Mouse (Mus musculus) layer of hippocampus, adult 18-20 months (tissue): ENCODE measurements around the gene Phf13. TPM values are rescaled to one million over a fixed set of nuclear protein-coding genes. Genes with fewer than 3 reads are reported as not detected.
"Not testable (repeated sequence)": the region's sequence is repeated elsewhere in the genome, so short reads cannot be mapped to it uniquely, and the experiment has no call there.

ENCODE experiments used
- DNase-seq, 2 experiments: peaks; one replicate each; pipeline ENCODE4 v3.0.0; 2022; ENCODE audit warnings: low spot score in 2 of 2
- long read RNA-seq: library from polyadenylated mRNA; stranded (forward); transcript quantifications from one replicate; pipeline ENCODE4 v2.0.0, GENCODE M21; 2021
- total RNA-seq, 2 experiments: library from RNA; stranded (reverse); gene quantifications; 2 replicates each; pipeline ENCODE4 v1.2.3; 2021

Phf13 gene
- total RNA-seq, result 10 to 100 TPM; 12.6 to 12.8 TPM
- long read RNA-seq, transcript Phf13-201 (4 exons, 3,205 nt), result major isoform, 17 of 23 reads
- long read RNA-seq, partial matches to known transcripts, result 3 of 23 reads
- long read RNA-seq, other reads (novel, unspliced or antisense), result 3 of 23 reads

- peak; percentile 98 to 100 for DNase-seq
Measured at GRCm38 (mm10) chr4:151996173-151996950, at the start of gene Phf13. Gene Phf13 (minus strand): TSS chr4:151996258.

- DNase-seq, result no peak
Measured at GRCm38 (mm10) chr4:152044609-152045008, 48.6 kb upstream of the Phf13 start.

- DNase-seq, result no peak
Measured at GRCm38 (mm10) chr4:152043171-152043570, 47.1 kb upstream of the Phf13 start.

- no peak for DNase-seq
Measured at GRCm38 (mm10) chr4:152041924-152042641, 46.0 kb upstream of the Phf13 start.

- no peak for DNase-seq
Measured at GRCm38 (mm10) chr4:152039831-152040310, 43.8 kb upstream of the Phf13 start.

GRCm38 (mm10) chr4:152038985-152039830 lies 43.1 kb upstream of the Phf13 start, which contains the start of gene Nol9:
Gene Nol9 (plus strand): TSS chr4:152039321.
- peak; percentile 86 to 92 for DNase-seq

- DNase-seq, result no peak
Measured at GRCm38 (mm10) chr4:152038225-152038984, 42.3 kb upstream of the Phf13 start, which contains the start of gene Tas1r1. Gene Tas1r1 (minus strand): TSS chr4:152038568.

- not testable (repeated sequence) for DNase-seq
Measured at GRCm38 (mm10) chr4:152036464-152036863, 40.4 kb upstream of the Phf13 start.

- no peak for DNase-seq
Measured at GRCm38 (mm10) chr4:152032922-152033321, 36.9 kb upstream of the Phf13 start.

GRCm38 (mm10) chr4:152029997-152030396 lies 33.9 kb upstream of the Phf13 start:
- DNase-seq, result no peak

GRCm38 (mm10) chr4:152029087-152029486 lies 33.0 kb upstream of the Phf13 start:
- no peak for DNase-seq

- DNase-seq, result no peak
Measured at GRCm38 (mm10) chr4:152028456-152028855, 32.4 kb upstream of the Phf13 start.

GRCm38 (mm10) chr4:152027524-152027923 lies 31.5 kb upstream of the Phf13 start, which contains the start of gene Zbtb48:
Gene Zbtb48 (minus strand): TSS chr4:152027671.
- peak; percentile 96 to 98 for DNase-seq

GRCm38 (mm10) chr4:152026751-152027508 lies 30.9 kb upstream of the Phf13 start:
- DNase-seq, result no peak

GRCm38 (mm10) chr4:152024525-152024924 lies 28.5 kb upstream of the Phf13 start:
- no peak for DNase-seq

GRCm38 (mm10) chr4:152022506-152022905 lies 26.4 kb upstream of the Phf13 start:
- peak in 1 of 2 experiments; percentile 16 for DNase-seq

GRCm38 (mm10) chr4:152021568-152022097 lies 25.6 kb upstream of the Phf13 start:
- DNase-seq, result peak in 1 of 2 experiments; percentile 2

GRCm38 (mm10) chr4:152020024-152020423 lies 24.0 kb upstream of the Phf13 start:
- DNase-seq, result no peak

- DNase-seq, result no peak
Measured at GRCm38 (mm10) chr4:152019073-152019472, 23.0 kb upstream of the Phf13 start.
